Mouse (Mus musculus): Measurements from ENCODE around the gene Slc15a5.

DNA sequence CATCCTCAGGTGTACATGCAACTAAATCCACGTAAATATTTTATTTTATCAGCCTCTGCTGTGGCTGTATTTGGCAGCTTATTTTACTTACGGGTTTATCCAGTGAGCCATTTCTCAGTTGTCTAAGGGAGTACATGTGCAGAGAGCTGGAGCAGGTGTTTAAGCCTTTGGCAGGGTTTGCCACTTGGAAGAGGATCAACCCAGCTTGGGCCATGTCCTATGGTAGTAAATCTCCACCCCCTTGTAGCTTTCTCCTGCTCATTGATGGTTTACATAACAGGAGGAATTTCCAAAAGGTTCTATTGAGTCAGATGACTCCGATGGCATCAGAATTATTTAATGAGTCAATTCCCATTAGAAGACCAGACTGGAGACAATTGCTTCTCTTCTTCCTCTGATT, 37.8 kb upstream of the Slc15a5 start:
- TF ChIP-seq CTCF (IDR thresholded peaks at IDR 0.05; ENCODE audit: low read depth) = no peak
- no peak for TF ChIP-seq EP300 (optimal IDR thresholded peaks at IDR 0.05)

Data from stomach, postnatal 0 days (tissue).